Mouse (Mus musculus) brain, embryonic 14.5 days (tissue): ENCODE measurements at regions not wholly inside any gene's neighbourhood (a gene's known extent, or its start where the extent isn't known, plus 50 kb on each side); places are given as distances from the start of the nearest gene placed in this dataset.

Source experiments
- CTCF ChIP-seq: fragments of 200-500 bp; IDR thresholded peaks from 2 replicates; pipeline ENCODE4 v1.5.1; 2012; ENCODE audit warnings: inconsistent platforms, mild to moderate bottlenecking, moderate library complexity, borderline replicate concordance; ENCODE audit not compliant: insufficient read depth, insufficient read length; ENCODE audit errors: extremely low read depth
- POLR2A ChIP-seq: fragments of 200-500 bp; IDR thresholded peaks from 2 replicates; pipeline ENCODE4 v1.6.1; 2012; ENCODE audit warnings: mild to moderate bottlenecking, inconsistent platforms, borderline replicate concordance; ENCODE audit not compliant: poor library complexity, insufficient read depth, insufficient read length, severe bottlenecking; ENCODE audit errors: extremely low read depth

DNA sequence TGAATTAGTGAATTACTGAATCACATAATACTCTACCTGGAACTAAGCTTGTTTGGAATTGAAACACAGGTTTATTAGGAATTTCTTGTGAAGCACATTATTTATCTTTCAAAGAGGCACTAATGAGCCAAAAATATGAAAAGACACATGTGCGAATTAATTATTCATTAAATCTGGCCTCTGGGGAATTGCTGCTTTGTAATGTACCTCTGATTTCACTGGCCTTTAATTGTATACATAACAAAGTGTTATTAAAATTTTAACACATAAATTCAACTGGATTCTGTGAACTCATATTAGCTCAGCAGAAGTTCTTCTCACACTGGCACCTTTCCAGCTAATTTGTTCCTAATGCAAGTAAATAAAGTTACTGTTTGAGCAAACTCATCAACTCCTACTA is 651.7 kb upstream of the 4931417E11Rik start:
- TF ChIP-seq CTCF: no peak
- TF ChIP-seq POLR2A: no peak
